Mouse (Mus musculus): ENCODE data around the gene Proz.

GRCm38 (mm10) chr8:13077542-13077941 is 16.8 kb downstream of the Proz start:
- no peak for TF ChIP-seq CTCF (IDR thresholded peaks at IDR 0.05; ENCODE audit: insufficient read depth, low read length)
- no peak for TF ChIP-seq POLR2A (IDR thresholded peaks at IDR 0.05; ENCODE audit: borderline replicate concordance, extremely low read depth, low read depth, low read length)
